Mouse (Mus musculus) right cerebral cortex, postnatal 25 days (tissue): Measurements from ENCODE around the gene P2ry14.

ENCODE experiments used
- DNase-seq: peaks from one replicate; pipeline ENCODE4 v3.0.0; 2022

P2ry14 gene

GRCm38 (mm10) chr3:59153424-59153823, at the start of gene P2ry14:
P2ry14 (minus strand) TSS chr3:59153618.
- DNase-seq, result no peak

GRCm38 (mm10) chr3:59197329-59197948, 44.0 kb upstream of the P2ry14 start:
- DNase-seq, result no peak

- DNase-seq, result no peak
Measured at GRCm38 (mm10) chr3:59194938-59195337, 41.5 kb upstream of the P2ry14 start, which contains the start of gene Gpr87. Gpr87 (minus strand) TSS chr3:59195104.

GRCm38 (mm10) chr3:59194099-59194498, 40.7 kb upstream of the P2ry14 start:
- DNase-seq, result no peak

GRCm38 (mm10) chr3:59191674-59192073, 38.3 kb upstream of the P2ry14 start:
- no peak for DNase-seq

- no peak for DNase-seq
Measured at GRCm38 (mm10) chr3:59187336-59187735, 33.9 kb upstream of the P2ry14 start.

GRCm38 (mm10) chr3:59185662-59186061, 32.2 kb upstream of the P2ry14 start:
- DNase-seq, result no peak

GRCm38 (mm10) chr3:59182129-59182528, 28.7 kb upstream of the P2ry14 start:
- DNase-seq, result no peak

GRCm38 (mm10) chr3:59181134-59181533, 27.7 kb upstream of the P2ry14 start:
- no peak for DNase-seq

GRCm38 (mm10) chr3:59176871-59177270, 23.5 kb upstream of the P2ry14 start:
- no peak for DNase-seq

GRCm38 (mm10) chr3:59175234-59175633, 21.8 kb upstream of the P2ry14 start:
- DNase-seq, result no peak

- DNase-seq, result no peak
Measured at GRCm38 (mm10) chr3:59174426-59175154, 21.2 kb upstream of the P2ry14 start.

- no peak for DNase-seq
Measured at GRCm38 (mm10) chr3:59169921-59170627, 16.7 kb upstream of the P2ry14 start.

- DNase-seq, result no peak
Measured at GRCm38 (mm10) chr3:59169215-59169614, 15.8 kb upstream of the P2ry14 start.

- no peak for DNase-seq
Measured at GRCm38 (mm10) chr3:59168476-59168875, 15.1 kb upstream of the P2ry14 start.

- DNase-seq, result no peak
Measured at GRCm38 (mm10) chr3:59167417-59168054, 14.1 kb upstream of the P2ry14 start.

- no peak for DNase-seq
Measured at GRCm38 (mm10) chr3:59160465-59160864, 7.0 kb upstream of the P2ry14 start.

GRCm38 (mm10) chr3:59157048-59157447, 3.6 kb upstream of the P2ry14 start:
- DNase-seq, result no peak

GRCm38 (mm10) chr3:59155404-59155803, 2.0 kb upstream of the P2ry14 start:
- DNase-seq, result no peak

GRCm38 (mm10) chr3:59154888-59155287, 1.5 kb upstream of the P2ry14 start:
- DNase-seq, result no peak

GRCm38 (mm10) chr3:59150624-59151023, 2.8 kb downstream of the P2ry14 start:
- DNase-seq, result no peak

- DNase-seq, result no peak
Measured at GRCm38 (mm10) chr3:59149646-59150045, 3.8 kb downstream of the P2ry14 start.

GRCm38 (mm10) chr3:59145194-59145593, 8.2 kb downstream of the P2ry14 start:
- no peak for DNase-seq
